Mouse (Mus musculus) midbrain, embryonic 16.5 days (tissue): ENCODE results near the gene Ralgps2. TPM values are rescaled to one million over a fixed set of nuclear protein-coding genes. Genes with fewer than 3 reads are reported as not detected.

Source experiments
- ATAC-seq: fragments of 200-750 bp; cut with Nextera tagmentation; 2 replicates; pipeline ENCODE4 v1.8.0; 2017; ENCODE audit warnings: moderate TSS enrichment
- H3K27ac ChIP-seq: fragments of 300-500 bp; sonication (generic); 2 replicates; pipeline ENCODE4 v1.5.1; 2014; ENCODE audit warnings: mild to moderate bottlenecking, low read length, mixed read lengths
- H3K27me3 ChIP-seq: fragments of 300-500 bp; sonication (generic); 2 replicates; pipeline ENCODE4 v1.6.1; 2014; ENCODE audit warnings: low read depth, low read length, mixed read lengths; ENCODE audit not compliant: control insufficient read depth, insufficient read depth
- H3K36me3 ChIP-seq: fragments of 300-500 bp; sonication (generic); 2 replicates; pipeline ENCODE4 v1.6.1; 2014; ENCODE audit warnings: mild to moderate bottlenecking, low read length, moderate library complexity, mixed read lengths; ENCODE audit not compliant: control insufficient read depth, insufficient read depth
- H3K4me1 ChIP-seq: fragments of 300-500 bp; sonication (generic); 2 replicates; pipeline ENCODE4 v1.6.1; 2014; ENCODE audit warnings: mild to moderate bottlenecking, low read length, mixed read lengths; ENCODE audit not compliant: control insufficient read depth, insufficient read depth
- H3K4me2 ChIP-seq: fragments of 300-500 bp; sonication (generic); 2 replicates; pipeline ENCODE4 v1.6.1; 2014; ENCODE audit warnings: mild to moderate bottlenecking, low read length, mixed read lengths
- H3K4me3 ChIP-seq: fragments of 300-500 bp; sonication (generic); 2 replicates; pipeline ENCODE4 v1.5.1; 2014; ENCODE audit warnings: low read depth, mild to moderate bottlenecking, low read length, moderate library complexity, mixed read lengths
- H3K9ac ChIP-seq: fragments of 300-500 bp; sonication (generic); 2 replicates; pipeline ENCODE4 v1.6.1; 2014; ENCODE audit warnings: low read depth, low read length, mixed read lengths
- H3K9me3 ChIP-seq: fragments of 300-500 bp; sonication (generic); replicated peaks from 2 replicates; pipeline ENCODE4 v1.6.1; 2014; ENCODE audit warnings: mild to moderate bottlenecking, low read length, mixed read lengths; ENCODE audit not compliant: control insufficient read depth, poor library complexity, severe bottlenecking
- WGBS: fragments of 180-500 bp; shearing (Covaris S2); extraction: QIAGEN DNeasy Blood & Tissue Kit; methylation state at CpG from one replicate; pipeline ENCODE4 v1.1.7; 2014; 5-methylcytosine and 5-hydroxymethylcytosine counted together
- polyA plus RNA-seq: library from polyadenylated mRNA; unstranded; fragments of >200 nt; fragmentation: Nextera tagmentation; extraction: Ambion mirVana; gene quantifications from 2 replicates; pipeline ENCODE4 v1.2.1, GENCODE M21; 2015

Ralgps2 gene
- polyA plus RNA-seq, 1 experiment from 2014 or later: 78.1 TPM

GRCm38 (mm10) chr1:156932036-156932774, 7.2 kb downstream of the Ralgps2 start:
- no peak for ATAC-seq
- Histone ChIP-seq H3K36me3 (no peaks in the 10 kb centered on the region), H3K4me1 (peaks cover 19% of the 10 kb centered on the region), H3K4me2 (no peak overlapping the region), H3K9ac (no peak overlapping the region), H3K9me3 (no peaks in the 10 kb centered on the region), H3K4me3 (no peak overlapping the region), H3K27me3 (no peaks in the 10 kb centered on the region), H3K27ac (no peak overlapping the region)
- 39% methylated on average over 3 of the region's 3 CpGs for WGBS

DNA sequence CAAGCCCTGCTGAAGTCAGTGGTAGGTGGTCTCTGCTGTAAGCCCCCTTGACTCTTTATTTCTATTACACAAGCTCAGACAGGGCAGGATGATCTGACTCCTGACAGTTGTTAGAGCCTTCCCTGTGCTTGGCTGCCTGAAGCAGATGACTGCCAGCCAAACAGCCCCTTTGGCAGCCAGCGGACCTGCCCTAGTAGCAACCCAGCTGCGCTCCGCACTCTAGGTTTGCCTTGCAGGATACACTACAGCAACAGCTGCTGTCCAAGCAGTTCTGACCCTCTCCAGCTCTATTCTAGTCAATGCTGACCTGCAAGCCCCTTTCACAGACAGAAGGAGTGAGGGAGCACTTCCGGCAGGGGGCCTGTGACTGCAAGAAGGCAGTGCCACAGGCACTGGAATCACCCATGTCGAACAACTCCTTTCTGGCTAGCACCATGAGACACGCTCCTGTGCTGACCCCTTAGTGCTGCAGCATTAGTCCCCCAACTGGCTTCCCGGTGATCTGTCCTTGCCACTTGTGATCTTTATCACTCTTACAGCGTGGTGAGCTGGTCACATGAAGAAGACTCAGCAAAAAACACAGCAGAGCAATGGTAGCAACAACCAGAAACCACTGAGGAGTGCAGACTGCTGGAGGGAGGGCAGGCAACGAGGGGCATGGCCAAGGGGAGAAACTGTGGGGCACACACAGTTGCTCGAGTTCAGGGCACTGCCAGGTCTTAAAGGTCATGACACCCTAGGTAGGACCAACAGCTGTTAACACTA, 8.1 kb downstream of the Ralgps2 start:
- H3K27me3 ChIP-seq: no peaks in the 10 kb centered on the region
- WGBS: 71% methylated on average over 10 of the region's 10 CpGs
- H3K4me3 ChIP-seq: no peak overlapping the region
- H3K4me2 ChIP-seq: no peak overlapping the region
- ATAC-seq: no peak
- H3K4me1 ChIP-seq: peaks cover 13% of the 10 kb centered on the region
- no peaks in the 10 kb centered on the region for H3K36me3 ChIP-seq
- no peaks in the 10 kb centered on the region for H3K9me3 ChIP-seq
- no peak overlapping the region for H3K9ac ChIP-seq
- H3K27ac ChIP-seq: no peak overlapping the region

DNA sequence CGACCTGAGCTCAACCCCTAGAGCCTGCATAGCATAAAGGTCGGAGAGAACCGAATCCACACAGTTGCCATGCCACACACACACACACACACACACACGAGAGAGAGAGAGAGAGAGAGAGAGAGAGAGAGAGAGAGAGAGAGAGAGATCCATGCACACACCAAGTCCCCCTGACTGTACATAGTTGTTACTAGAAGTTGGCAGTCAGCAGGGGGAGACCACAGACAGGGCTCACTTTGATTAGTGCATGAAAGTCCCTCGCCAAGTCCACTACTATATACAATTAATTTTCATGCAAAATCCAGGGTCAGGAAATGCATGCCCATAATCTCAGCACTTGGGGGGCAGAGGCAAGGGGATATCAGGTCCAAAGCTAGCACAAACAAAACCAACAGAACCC, 9.2 kb downstream of the Ralgps2 start:
- no peak overlapping the region for H3K9ac ChIP-seq
- 0 out of 2 replicates have a peak, but pooled peaks cover under 1% of the 10 kb centered on the region for H3K36me3 ChIP-seq
- H3K4me3 ChIP-seq: no peak overlapping the region
- no peak overlapping the region for H3K4me2 ChIP-seq
- no peak for ATAC-seq
- WGBS: 59% methylated on average over 5 of the region's 5 CpGs
- no peak overlapping the region for H3K27ac ChIP-seq
- no peaks in the 10 kb centered on the region for H3K9me3 ChIP-seq
- peaks cover 11% of the 10 kb centered on the region for H3K4me1 ChIP-seq
- no peaks in the 10 kb centered on the region for H3K27me3 ChIP-seq

DNA sequence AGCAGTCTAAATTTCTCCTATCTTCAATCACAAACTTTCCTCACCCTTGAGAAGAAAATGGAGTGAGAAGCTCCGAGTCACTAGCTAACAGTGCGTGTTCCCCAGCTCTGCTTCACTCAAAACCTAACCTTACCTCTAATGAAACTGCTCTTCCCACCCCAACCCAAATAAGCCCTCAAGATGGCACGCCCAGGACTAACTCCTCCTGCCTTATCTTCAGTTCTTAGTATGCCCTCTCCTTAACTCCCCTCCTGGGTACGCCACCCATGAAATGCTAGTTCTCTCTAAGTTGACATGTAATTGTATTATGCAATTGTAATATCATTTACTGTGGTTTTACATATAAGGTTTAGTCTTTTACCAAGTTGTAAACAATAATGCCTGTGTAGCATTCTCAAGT, 11.2 kb downstream of the Ralgps2 start:
- Histone ChIP-seq H3K4me2 (no peak overlapping the region), H3K9ac (no peak overlapping the region), H3K27ac (no peak overlapping the region), H3K4me3 (no peak overlapping the region), H3K4me1 (peaks cover 11% of the 10 kb centered on the region), H3K36me3 (0 out of 2 replicates have a peak, but pooled peaks cover 3% of the 10 kb centered on the region), H3K27me3 (no peaks in the 10 kb centered on the region), H3K9me3 (no peaks in the 10 kb centered on the region)
- WGBS: 91% methylated on average over 4 of the region's 4 CpGs
- no peak for ATAC-seq

GRCm38 (mm10) chr1:156923511-156923910, 15.9 kb downstream of the Ralgps2 start:
- WGBS: 78% methylated on average over 1 of the region's 1 CpGs
- ATAC-seq: no peak
- peaks cover 17% of the 10 kb centered on the region for H3K4me1 ChIP-seq

DNA sequence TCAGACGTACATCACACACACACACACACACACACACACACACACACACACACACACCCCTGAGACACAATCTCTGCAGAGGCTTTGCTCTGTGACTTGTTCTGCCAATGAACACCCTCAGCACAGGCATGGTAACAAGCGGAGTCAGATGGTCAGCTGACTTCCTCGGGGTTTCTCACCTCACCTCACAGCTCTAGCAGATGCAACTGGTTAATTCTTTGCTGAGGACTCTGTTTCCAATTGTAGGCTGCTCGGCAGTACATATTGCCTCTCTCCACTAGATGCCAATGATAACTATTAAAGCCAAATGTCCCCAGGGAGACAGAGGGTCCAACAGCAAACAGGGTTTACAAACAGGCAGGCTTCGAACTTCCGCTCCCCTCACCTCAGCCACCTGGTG, 16.5 kb downstream of the Ralgps2 start:
- Histone ChIP-seq H3K27ac (no peak overlapping the region), H3K27me3 (no peaks in the 10 kb centered on the region), H3K4me1 (peaks cover 17% of the 10 kb centered on the region), H3K4me2 (no peak overlapping the region), H3K9me3 (no peaks in the 10 kb centered on the region), H3K4me3 (no peak overlapping the region), H3K36me3 (0 out of 2 replicates have a peak, but pooled peaks cover 3% of the 10 kb centered on the region), H3K9ac (no peak overlapping the region)
- no peak for ATAC-seq
- 76% methylated on average over 6 of the region's 6 CpGs for WGBS

More at GRCm38 (mm10) chr1:156923511-156923910, 15.9 kb downstream of the Ralgps2 start:
- Histone ChIP-seq H3K27ac (no peak overlapping the region), H3K36me3 (0 out of 2 replicates have a peak, but pooled peaks cover 3% of the 10 kb centered on the region), H3K4me2 (no peak overlapping the region), H3K4me3 (no peak overlapping the region), H3K27me3 (no peaks in the 10 kb centered on the region), H3K9me3 (no peaks in the 10 kb centered on the region), H3K9ac (no peak overlapping the region)

DNA sequence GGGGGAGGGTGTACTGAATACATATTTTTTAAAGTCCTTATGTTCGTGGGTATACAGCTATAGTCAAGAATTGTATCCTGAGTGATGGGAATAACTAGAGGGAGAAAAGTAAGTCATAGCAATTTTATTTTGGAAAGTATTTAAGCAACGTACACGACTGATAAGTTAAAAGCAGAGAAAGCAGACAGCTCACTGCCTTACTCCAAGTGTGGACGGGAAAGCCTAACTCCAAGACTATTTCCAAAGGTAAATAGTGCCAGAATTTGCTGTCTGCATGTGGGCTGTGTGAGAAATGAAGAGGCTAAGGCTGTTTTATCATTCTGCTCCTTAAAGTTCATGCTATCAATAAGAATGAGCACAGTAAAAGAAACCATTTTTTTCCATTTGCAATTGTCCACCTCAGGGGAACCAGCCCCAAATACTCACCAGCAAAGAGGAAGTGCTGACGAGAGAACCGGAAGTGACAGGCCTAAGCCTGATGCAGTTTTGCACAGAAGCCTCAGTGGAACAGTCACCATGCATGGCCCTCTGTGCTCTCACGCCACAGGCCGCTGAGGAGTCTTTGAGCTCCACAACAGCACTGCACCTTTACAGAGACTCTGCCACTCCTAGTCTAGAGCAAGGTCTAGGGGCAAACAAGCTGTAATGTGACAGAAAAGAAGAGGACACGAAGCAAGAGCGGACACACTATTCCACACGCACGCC, 18.0 kb downstream of the Ralgps2 start:
- H3K9me3 ChIP-seq: no peaks in the 10 kb centered on the region
- 61% methylated on average over 12 of the region's 12 CpGs for WGBS
- no peak for ATAC-seq

GRCm38 (mm10) chr1:156917460-156917859, 22.0 kb downstream of the Ralgps2 start:
- H3K27ac ChIP-seq: no peak overlapping the region
- H3K9me3 ChIP-seq: no peaks in the 10 kb centered on the region
- no peaks in the 10 kb centered on the region for H3K27me3 ChIP-seq
- ATAC-seq: peak; percentile 49; the same call in 1 of the 2 replicates
- 11% methylated on average over 3 of the region's 3 CpGs for WGBS
- no peaks in the 10 kb centered on the region for H3K36me3 ChIP-seq
- no peak overlapping the region for H3K4me2 ChIP-seq
- H3K4me1 ChIP-seq: peaks cover 17% of the 10 kb centered on the region
- no peak overlapping the region for H3K4me3 ChIP-seq
- H3K9ac ChIP-seq: no peak overlapping the region

More for the DNA sequence above, 18.0 kb downstream of the Ralgps2 start:
- H3K27me3 ChIP-seq: no peaks in the 10 kb centered on the region
- H3K4me3 ChIP-seq: no peak overlapping the region
- no peak overlapping the region for H3K27ac ChIP-seq
- no peak overlapping the region for H3K4me2 ChIP-seq
- 0 out of 2 replicates have a peak, but pooled peaks cover 3% of the 10 kb centered on the region for H3K36me3 ChIP-seq
- peaks cover 17% of the 10 kb centered on the region for H3K4me1 ChIP-seq
- no peak overlapping the region for H3K9ac ChIP-seq
